ENCODE assay signal across 8 mouse cellular contexts in genomic region chr11:69661221-69661881, GRCm38 (mm10). TPM values are rescaled to one million over a fixed set of nuclear protein-coding genes. Genes with fewer than 3 reads are reported as not detected.
DNase-seq lines count a peak whose midpoint lies in the region; ATAC-seq and TF ChIP-seq lines count a peak whose summit lies in the region.

No protein-coding gene starts in this region.

- H3K9me3 ChIP-seq in kidney, embryonic 15.5 days (replicated peaks), result no peaks in the 10 kb centered on the region

- no peaks in the 10 kb centered on the region for H3K27me3 ChIP-seq in spleen, adult 2 months (ENCODE audit: control insufficient read depth, insufficient read depth, low read length)
- H3K27me3 ChIP-seq in kidney, embryonic 15.5 days, result no peaks in the 10 kb centered on the region

- H3K4me2 ChIP-seq in kidney, embryonic 15.5 days, result peak overlapping the region; percentile 59

- DNase-seq in cerebellum, adult 11-12 months, result peak; percentile 56
- no peak for DNase-seq in cerebellum, adult 18-20 months
- DNase-seq in spleen, adult 2 months (ENCODE audit: low read depth in 1 of 2, low spot score in 2 of 2), result no peak
- DNase-seq in spleen, postnatal 36 days (ENCODE audit: low spot score in 2 of 2), result no peak
- peak; percentile 28 for DNase-seq in naive thymus-derived CD4-positive, alpha-beta T cell, adult 2 months (ENCODE audit: low read depth)
- DNase-seq in right cerebral cortex, postnatal 25 days, result no peak
- DNase-seq in urinary bladder, postnatal 14 days (ENCODE audit: low spot score), result no peak

- peak overlapping the region; percentile 56 for H3K9ac ChIP-seq in kidney, embryonic 15.5 days

- no peak for TF ChIP-seq CTCF in spleen, adult 2 months (IDR thresholded peaks at IDR 0.05; ENCODE audit: extremely low read depth, insufficient read depth, insufficient read length, insufficient replicate concordance)

- no peak overlapping the region for H3K27ac ChIP-seq in spleen, adult 2 months (ENCODE audit: insufficient read depth, low read length)
- peak overlapping the region; percentile 97 for H3K27ac ChIP-seq in kidney, embryonic 15.5 days

- peaks cover 15% of the 10 kb centered on the region for H3K36me3 ChIP-seq in spleen, adult 2 months (ENCODE audit: control insufficient read depth, insufficient read depth, low read length)
- H3K36me3 ChIP-seq in kidney, embryonic 15.5 days, result peaks cover 64% of the 10 kb centered on the region

- peak overlapping the region; percentile 91; the same call in 1 of the 2 replicates for H3K4me3 ChIP-seq in spleen, adult 2 months (ENCODE audit: extremely low read depth, insufficient read depth, insufficient read length)
- peak overlapping the region; percentile 67 for H3K4me3 ChIP-seq in kidney, embryonic 15.5 days (replicated peaks)

- no peak for TF ChIP-seq POLR2A in spleen, adult 2 months (IDR thresholded peaks at IDR 0.05; ENCODE audit: low read depth, low read length)

- 65% methylated on average over 3 of the region's 3 CpGs for WGBS in spleen, adult 2 months
- WGBS in kidney, embryonic 15.5 days, result 83% methylated on average over 3 of the region's 3 CpGs

- no peak for ATAC-seq in kidney, embryonic 15.5 days (replicated peaks; ENCODE audit: low FRiP score)

- H3K4me1 ChIP-seq in spleen, adult 2 months (ENCODE audit: control insufficient read depth, insufficient read depth, insufficient read length), result peaks cover 8% of the 10 kb centered on the region; the same call in 1 of the 2 replicates
- H3K4me1 ChIP-seq in kidney, embryonic 15.5 days, result peaks cover 36% of the 10 kb centered on the region

RNA-seq across cellular contexts. Expression of gene Mpdu1, which starts 1.1 kb away (rescaled TPM):
- 63.6 and 74.2 TPM in 2 replicates for polyA plus RNA-seq in spleen, adult 2 months (2012; rRNA removed)
- polyA plus RNA-seq in kidney, embryonic 15.5 days (2015; fragmentation: Nextera tagmentation; extraction: Ambion mirVana), result 71.8 and 78.0 TPM in 2 replicates

RNA-seq across cellular contexts. Expression of gene Cd68, which starts 4.6 kb away (rescaled TPM):
- 103 and 114 TPM in 2 replicates for polyA plus RNA-seq in spleen, adult 2 months (2012; rRNA removed)
- 10.0 and 14.1 TPM in 2 replicates for polyA plus RNA-seq in kidney, embryonic 15.5 days (2015; fragmentation: Nextera tagmentation; extraction: Ambion mirVana)

RNA-seq across cellular contexts. Expression of gene Sox15, which starts 6.2 kb away (rescaled TPM):
- 0.09 and 0.35 TPM in 2 replicates for polyA plus RNA-seq in spleen, adult 2 months (2012; rRNA removed)
- 0.18 and 0.19 TPM in 2 replicates for polyA plus RNA-seq in kidney, embryonic 15.5 days (2015; fragmentation: Nextera tagmentation; extraction: Ambion mirVana)

RNA-seq across cellular contexts. Expression of gene Eif4a1, which starts 10.9 kb away (rescaled TPM):
- polyA plus RNA-seq in spleen, adult 2 months (2012; rRNA removed), result 172 and 196 TPM in 2 replicates
- polyA plus RNA-seq in kidney, embryonic 15.5 days (2015; fragmentation: Nextera tagmentation; extraction: Ambion mirVana), result 586 and 589 TPM in 2 replicates

RNA-seq across cellular contexts. Expression of gene Senp3, which starts 20.5 kb away (rescaled TPM):
- 32.6 and 36.1 TPM in 2 replicates for polyA plus RNA-seq in spleen, adult 2 months (2012; rRNA removed)
- 91.6 and 95.2 TPM in 2 replicates for polyA plus RNA-seq in kidney, embryonic 15.5 days (2015; fragmentation: Nextera tagmentation; extraction: Ambion mirVana)

Comparison
In these comparisons a context has a peak if more than half of its experiments do, and no peak if none do; other contexts are left out.
1. DNase-seq: peak in cerebellum, adult 11-12 months (single experiment) and naive thymus-derived CD4-positive, alpha-beta T cell, adult 2 months (single experiment); none in cerebellum, adult 18-20 months (0 of 2), spleen, adult 2 months (0 of 2), spleen, postnatal 36 days (0 of 2), right cerebral cortex, postnatal 25 days (single experiment) and urinary bladder, postnatal 14 days (single experiment).